Mouse (Mus musculus): ENCODE data around the gene Il1rapl1.

Gene Il1rapl1

DNA sequence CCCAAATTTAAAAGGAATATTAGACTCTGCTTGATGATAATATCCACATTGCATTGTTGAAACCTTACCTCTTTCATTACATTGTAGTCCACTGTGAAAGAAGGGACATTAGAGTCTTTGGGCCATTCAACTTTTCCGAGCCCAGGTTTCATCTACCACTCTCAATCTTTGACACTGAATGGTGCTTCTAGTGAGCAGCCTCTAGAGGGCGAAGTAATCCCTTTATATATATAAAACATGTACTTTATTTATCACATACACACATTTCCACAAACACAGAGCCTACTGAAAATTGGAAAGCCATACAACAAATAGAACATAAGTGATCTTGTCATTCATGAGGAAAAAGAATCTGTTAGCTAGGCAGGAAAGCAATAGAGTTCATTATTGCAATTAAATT lies 459.8 kb downstream of the Il1rapl1 start:
- no peak for DNase-seq (ENCODE audit: low read depth, low spot score)

DNA sequence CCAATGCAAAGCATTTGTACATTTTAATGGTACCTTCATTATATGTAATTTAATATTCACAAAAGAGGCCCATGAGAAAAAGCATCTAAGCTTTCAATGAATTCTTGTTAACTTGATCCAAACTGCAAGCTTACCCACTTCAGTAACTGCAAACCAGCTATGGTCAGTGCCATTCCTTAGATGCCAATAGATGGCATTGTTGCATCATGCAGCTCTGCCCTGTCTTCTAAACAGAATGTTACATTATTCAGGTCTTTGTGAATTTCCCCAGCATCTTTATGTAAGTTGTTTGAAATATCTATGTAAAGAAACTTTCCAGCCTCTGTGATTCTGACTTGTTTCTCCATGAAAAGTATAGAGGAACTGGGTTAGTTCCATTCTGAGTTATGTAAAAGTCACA lies 514.5 kb downstream of the Il1rapl1 start:
- no peak for DNase-seq (ENCODE audit: low read depth, low spot score)

DNA sequence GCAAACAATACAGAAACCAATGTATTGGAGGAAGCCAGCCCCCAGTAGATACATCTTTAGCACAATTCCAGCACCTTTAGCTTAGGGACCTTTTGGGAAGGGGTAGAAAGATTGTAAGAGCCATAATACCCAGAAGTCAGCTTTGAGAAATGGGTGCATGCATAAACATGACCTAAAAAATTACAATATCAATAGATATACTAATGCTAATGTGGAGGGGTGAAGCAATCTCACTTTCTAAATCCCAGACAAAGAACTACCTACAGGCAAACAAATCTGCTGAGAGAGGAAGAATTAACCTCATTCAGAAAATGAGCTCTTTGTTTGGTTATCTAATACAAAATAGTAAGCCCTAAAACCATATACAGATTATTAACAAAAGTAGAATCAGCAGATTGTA lies 607.4 kb downstream of the Il1rapl1 start:
- DNase-seq (ENCODE audit: low read depth, low spot score) = no peak

DNA sequence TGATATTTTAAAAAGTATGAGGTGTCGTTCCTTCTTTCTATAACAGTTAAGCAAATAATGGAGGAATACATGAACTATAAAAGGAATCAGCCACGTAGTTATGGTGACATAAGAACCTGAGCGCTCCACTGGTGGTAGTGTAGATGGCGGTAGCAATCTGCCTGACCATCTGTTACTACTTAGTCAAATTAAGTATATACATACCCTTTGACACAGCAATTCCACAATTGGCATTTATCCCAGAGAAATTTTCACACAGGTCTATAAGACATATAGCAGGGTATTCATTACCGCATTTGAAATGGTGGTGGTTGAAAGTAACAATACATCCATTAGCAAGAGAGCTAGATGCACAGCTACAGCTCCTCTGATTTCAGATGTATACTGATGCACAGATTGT lies 612.8 kb downstream of the Il1rapl1 start:
- DNase-seq (ENCODE audit: low read depth, low spot score) = no peak

DNA sequence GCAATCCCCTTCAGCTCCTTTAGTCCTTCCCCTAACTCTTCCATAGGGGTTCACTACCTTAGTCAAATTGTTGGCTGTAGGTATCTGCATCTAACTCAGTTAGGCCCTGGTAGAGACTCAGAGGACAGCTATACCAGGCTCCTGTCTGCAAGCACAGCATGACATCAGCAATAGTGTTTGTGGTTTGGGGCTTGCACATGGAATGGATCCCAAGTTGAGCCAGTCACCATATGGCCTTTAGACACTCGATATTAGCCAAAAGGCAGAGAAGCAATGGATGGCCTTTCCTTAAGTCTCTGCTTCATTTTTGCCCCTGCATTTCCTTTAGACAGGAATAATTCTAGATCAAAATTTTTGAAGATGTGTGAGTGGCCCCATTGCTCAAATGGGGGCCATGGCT lies 632.0 kb downstream of the Il1rapl1 start:
- no peak for DNase-seq (ENCODE audit: low read depth, low spot score)

DNA sequence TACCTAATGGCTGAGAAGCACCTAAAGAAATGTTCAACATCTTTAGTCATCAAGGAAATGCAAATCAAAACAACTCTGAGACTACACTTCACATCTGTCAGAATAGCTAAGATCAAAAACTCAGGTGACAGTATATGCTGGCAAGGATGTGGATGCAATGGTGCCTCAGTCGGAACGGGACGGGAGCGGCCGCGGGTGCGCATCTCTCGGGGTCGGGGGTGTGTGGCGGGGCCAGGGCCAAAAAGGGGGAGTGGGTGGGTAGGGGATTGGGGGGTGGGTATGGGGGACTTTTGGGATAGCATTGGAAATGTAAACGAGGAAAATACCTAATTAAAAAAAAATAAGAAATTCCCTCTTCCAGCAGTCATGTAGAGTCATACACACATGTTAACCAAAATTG lies 877.3 kb downstream of the Il1rapl1 start:
- peak; percentile 67 for DNase-seq (ENCODE audit: low read depth, low spot score)

DNA sequence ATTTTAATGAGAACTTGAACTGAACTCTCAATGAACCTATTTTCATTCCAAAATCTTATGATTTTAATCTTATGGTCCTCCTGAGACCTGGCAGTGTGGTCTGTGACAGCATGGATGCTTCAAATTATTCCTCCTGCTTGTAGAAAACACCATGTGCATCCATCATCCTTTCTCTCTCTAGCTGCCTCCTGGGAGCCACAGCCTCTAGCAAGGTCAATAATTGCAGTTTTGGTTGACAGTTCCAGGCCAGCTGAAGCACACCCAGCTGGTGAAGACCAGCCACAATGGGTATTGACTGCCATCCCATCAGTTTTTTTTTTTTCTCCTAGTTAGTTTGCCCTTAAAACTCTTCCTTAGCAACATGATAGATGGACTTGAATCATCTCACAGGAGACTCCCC lies 890.2 kb downstream of the Il1rapl1 start:
- no peak for DNase-seq (ENCODE audit: low read depth, low spot score)

DNA sequence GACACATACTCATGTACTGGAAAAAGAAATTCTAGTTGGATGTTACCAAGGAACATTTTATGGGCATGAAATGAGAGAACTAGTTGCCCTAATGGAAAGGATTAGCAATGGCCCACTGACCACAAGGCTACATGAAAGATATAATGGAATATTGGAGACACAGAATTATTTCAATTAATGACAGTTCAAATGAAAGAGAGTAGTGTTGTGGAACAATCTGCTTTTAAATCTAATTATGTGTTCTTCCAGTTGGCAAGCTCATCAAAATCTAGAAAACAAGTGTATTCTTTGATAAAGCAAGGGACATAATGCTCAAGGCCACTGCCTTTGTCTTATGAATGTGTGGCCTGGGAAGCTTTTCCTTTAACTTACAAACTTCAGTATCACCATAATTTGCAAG lies 1113.1 kb downstream of the Il1rapl1 start:
- no peak for DNase-seq (ENCODE audit: low read depth, low spot score)

DNA sequence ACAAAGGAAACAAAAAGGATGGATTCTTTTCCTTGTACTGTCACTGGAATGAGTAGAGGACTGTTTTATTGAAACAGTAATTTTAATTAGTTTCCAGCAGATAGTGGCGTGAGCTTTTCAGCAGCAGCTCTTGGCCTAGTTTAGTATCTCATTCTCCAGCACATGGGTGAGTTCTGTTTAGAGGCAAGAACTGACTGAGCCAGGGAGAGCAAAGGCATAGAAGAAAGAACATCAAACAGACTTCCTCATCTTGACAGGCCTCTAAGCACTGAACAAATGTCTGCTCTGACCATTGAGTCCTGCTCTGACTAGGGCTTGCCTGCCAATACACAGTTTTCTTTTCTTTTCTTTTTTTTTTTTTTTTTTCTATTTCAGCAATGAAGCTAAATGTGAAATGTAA lies 1160.3 kb downstream of the Il1rapl1 start:
- no peak for DNase-seq (ENCODE audit: low read depth, low spot score)

DNA sequence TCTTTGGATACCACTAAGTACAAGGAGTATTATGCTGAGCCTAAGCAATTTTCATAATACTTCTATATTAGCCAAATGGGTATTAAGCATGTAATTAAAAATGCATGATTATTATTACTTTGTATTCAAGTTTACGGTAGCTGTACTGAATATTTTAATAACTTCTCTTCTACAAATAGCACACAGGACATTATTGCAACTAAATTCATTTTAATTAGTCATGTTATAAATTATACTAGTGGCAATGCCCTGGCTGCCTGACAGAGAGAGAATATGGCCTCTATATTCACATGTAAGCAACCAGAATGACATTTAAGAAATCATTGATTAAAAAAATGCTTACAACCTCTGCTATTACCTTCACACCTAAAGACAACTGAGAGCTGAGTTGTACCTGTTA lies 1160.8 kb downstream of the Il1rapl1 start:
- DNase-seq (ENCODE audit: low read depth, low spot score) = no peak

DNA sequence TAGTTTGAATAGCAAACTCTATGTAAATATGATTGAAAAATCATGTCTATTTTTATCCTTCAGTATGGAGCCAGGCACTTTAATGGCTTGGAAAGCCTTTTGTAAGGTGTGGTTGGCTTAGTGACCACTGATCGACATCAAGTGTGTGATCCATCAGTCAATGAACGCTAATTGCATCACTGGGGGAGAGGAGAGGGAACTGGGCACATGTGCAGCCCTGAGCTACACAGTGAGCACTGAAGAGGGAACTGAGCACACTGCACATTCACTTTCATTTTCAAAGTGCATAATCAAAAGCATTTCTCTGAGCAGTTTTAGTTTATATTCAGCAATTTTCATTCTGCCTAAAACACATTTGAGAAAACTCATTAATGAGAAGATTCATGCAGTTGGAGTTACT lies 1164.5 kb downstream of the Il1rapl1 start:
- DNase-seq (ENCODE audit: low read depth, low spot score) = no peak

DNA sequence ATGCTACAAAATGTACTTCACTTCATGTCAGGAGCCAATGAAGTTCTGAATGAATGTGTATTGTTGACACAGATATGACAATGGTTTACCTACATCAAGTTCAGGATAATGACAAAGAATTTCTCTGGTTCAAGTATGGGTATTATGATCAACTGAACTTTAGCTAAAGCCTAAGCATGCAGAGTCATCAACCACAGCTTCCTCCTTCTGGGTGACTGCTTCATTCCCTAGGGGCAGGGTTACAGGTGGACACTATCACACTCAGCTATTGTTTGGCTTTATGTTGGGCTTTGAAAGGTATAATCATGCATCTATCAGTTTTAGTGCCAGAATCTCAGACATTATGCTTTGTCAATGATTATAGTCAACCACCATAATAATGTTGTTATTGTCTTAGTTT lies 1166.3 kb downstream of the Il1rapl1 start:
- DNase-seq (ENCODE audit: low read depth, low spot score) = no peak

DNA sequence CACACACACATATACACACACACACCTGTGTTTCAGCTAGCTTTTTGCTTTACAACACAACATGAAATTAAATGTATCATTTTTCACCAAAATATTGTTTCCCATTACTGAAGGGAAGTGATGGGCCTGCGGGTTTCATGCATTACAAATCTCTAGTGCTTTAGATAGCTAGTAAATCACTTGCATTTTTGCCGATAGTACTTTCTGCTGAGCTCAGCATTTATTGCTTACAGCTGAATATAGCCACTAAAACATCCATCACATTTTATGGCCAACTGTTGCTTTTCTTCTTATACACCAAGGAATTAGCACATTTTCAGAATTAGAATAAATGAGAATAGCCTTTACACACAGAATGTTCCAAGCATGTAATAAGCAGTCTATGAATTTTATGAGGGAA lies 1260.6 kb downstream of the Il1rapl1 start:
- DNase-seq (ENCODE audit: low read depth, low spot score) = no peak

DNA sequence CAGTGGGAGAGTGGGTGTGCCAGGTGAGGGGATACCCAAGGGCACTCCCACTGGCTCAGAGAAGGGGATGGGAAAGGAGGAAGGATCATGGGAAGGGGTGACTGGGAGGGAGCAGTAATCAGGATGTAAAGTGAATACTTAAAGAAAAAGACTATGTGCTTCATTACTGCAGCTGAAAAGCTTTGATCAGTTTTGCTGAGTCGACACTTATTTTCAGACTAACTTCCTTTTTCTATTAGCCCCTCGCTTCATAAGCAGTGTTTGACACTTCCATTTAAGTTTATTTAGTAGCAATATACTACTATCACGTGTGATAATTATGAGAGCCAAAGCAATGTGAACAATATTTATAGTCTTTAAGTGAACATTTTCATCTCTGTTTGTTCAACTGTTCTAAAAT lies 1307.2 kb downstream of the Il1rapl1 start:
- no peak for DNase-seq (ENCODE audit: low read depth, low spot score)

DNA sequence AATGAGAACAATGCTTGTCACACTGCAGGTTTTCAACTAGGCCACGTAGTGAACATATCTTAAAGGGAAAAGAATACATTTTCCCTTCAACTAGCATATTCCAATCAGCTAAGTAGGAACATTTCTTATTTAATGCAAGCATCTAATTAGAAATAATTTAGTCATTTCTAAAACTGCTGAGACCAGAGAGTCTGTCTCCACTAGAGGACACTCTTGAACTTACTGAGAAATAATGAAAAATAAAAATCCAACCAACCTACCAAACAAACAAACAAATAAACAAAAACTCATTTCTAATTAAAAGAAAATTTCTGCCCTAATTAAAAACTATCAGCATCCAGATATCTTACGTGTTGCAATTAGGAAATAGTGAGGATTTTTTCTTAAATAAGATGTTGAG lies 1312.7 kb downstream of the Il1rapl1 start:
- DNase-seq (ENCODE audit: low read depth, low spot score) = no peak

DNA sequence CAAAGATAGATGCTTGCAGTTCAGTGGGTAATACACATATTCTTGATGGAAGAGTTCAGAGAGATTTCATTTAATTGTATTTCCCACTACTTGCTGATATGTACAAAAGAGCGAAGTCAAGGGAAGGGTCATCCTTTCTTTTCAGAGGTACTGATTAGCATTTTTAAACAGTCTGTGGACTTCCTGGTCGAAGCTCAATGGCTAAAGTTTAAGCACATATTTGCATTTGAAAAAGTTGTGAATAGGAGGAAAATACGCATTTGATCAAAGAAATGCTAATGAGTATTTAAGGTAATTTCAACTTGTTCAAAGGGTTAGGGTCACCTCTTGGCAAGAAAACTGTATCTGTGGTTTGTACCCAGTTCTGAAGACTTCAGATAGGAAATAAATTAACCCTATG lies 1386.6 kb downstream of the Il1rapl1 start:
- no peak for DNase-seq (ENCODE audit: low read depth, low spot score)

All from skeletal muscle tissue, adult 2 months (tissue).